Mouse (Mus musculus): ENCODE results near the gene Dcxr. TPM values are rescaled to one million over a fixed set of nuclear protein-coding genes. Genes with fewer than 3 reads are reported as not detected.

Gene Dcxr
- polyA plus RNA-seq, 1 experiment from 2014 or later, result 13.0 TPM

DNA sequence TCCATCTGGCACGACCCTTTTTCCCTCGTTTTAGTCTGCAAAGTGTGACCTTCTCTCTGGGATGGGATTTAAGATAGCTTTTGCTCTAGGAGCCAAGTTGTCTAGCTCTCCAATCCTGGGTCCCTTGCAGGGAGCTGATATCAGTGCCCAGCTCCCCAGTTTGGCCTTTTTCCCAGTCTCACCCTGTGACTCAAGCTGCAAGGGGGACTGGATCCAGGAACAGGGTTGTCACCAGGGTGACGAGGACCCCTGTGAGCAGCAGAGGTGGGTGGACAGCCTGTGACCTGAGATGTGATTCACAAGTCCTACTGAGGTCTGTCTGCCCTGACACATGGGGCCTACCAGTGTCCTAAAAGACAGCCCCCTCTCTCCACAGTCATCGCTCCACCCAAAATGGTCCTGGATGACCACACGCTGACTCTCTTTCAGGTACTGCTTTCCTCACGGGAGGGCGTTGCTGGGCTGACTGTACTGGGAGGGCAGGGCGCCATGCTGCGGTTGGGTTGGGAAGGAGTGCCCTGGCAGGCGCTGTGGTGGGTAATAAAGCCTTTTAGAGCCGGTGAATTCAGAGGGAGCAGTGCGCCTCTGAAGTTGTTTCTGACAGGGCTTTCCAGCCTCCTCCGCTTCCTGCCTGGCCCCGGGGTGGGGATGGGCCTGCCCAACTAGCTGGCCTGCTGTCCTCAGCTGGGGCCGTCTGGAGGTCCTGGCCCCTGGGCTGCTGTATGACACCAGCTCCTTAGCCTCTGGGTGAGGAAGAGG is 23.2 kb downstream of the Dcxr start:
- Histone ChIP-seq H3K9ac (peak overlapping the region; percentile 26), H3K4me2 (no peak overlapping the region), H3K27ac (replicated peaks) (0 out of 2 replicates have a peak overlapping the region, but pooled peaks have one; percentile 23), H3K9me3 (no peaks in the 10 kb centered on the region), H3K27me3 (no peaks in the 10 kb centered on the region), H3K4me3 (no peak overlapping the region), H3K4me1 (replicated peaks) (peaks cover 38% of the 10 kb centered on the region), H3K36me3 (peaks cover 45% of the 10 kb centered on the region)
- no peak for ATAC-seq (ENCODE audit: low read depth)
- WGBS, result 23% methylated on average over 15 of the region's 15 CpGs

GRCm38 (mm10) chr11:120697741-120698140 is 29.3 kb downstream of the Dcxr start:
- Histone ChIP-seq H3K4me1 (replicated peaks) (peaks cover 20% of the 10 kb centered on the region), H3K4me3 (no peak overlapping the region), H3K9me3 (no peaks in the 10 kb centered on the region), H3K27me3 (no peaks in the 10 kb centered on the region), H3K27ac (replicated peaks) (no peak overlapping the region), H3K36me3 (peaks cover 58% of the 10 kb centered on the region), H3K4me2 (no peak overlapping the region), H3K9ac (no peak overlapping the region)
- no peak for ATAC-seq (ENCODE audit: low read depth)
- WGBS, result 63% methylated on average over 10 of the region's 10 CpGs

DNA sequence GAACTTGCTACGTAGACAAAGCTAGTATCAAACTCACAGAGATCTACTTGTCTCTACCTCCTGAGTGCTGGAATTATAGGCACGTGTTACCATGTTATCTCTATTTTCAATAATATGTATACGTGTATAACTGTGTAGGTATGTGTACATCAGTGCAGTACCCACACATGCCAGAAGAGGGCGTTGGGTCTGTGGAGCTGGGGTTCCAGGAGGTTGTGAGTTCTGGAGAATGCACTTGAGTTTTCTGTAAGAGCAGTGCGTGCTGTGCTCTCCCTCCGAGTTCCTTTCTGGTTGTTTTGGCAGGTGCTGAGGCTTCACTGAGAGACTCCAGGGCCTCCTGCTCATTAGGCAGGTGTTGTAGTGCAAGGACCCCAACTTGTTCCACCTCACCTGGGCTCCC is 30.5 kb downstream of the Dcxr start:
- 90% methylated on average over 6 of the region's 6 CpGs for WGBS
- H3K27ac ChIP-seq (replicated peaks), result no peak overlapping the region
- peaks cover 23% of the 10 kb centered on the region for H3K4me1 ChIP-seq (replicated peaks)
- no peaks in the 10 kb centered on the region for H3K27me3 ChIP-seq
- no peak overlapping the region for H3K9ac ChIP-seq
- ATAC-seq (ENCODE audit: low read depth), result no peak
- H3K9me3 ChIP-seq, result no peaks in the 10 kb centered on the region
- H3K4me3 ChIP-seq, result no peak overlapping the region
- H3K36me3 ChIP-seq, result peaks cover 60% of the 10 kb centered on the region
- H3K4me2 ChIP-seq, result no peak overlapping the region

DNA sequence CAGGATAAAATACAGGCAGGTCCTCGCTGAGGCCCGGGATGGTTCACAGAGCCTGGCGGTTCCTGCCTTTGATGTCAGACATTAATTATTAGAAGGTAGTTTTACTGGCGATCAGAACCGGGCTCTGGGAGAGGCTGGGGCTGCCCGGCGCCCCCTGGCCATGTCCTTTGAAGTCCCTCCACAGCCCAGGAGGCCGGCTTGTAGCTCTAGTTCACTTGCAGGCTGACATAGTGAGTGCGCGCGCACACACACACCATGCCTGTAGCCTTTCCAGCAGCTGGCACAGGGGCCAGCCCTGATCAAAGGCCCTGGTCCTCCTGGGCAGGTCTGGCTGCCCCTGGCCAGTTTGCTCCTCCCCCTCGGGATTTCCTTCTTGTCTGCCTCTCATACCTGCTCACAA is 31.4 kb downstream of the Dcxr start:
- H3K4me1 ChIP-seq (replicated peaks), result peaks cover 23% of the 10 kb centered on the region
- H3K27me3 ChIP-seq, result no peaks in the 10 kb centered on the region
- H3K9ac ChIP-seq, result peak overlapping the region; percentile 36; the same call in 1 of the 2 replicates
- no peak overlapping the region for H3K4me3 ChIP-seq
- no peak overlapping the region for H3K4me2 ChIP-seq
- no peaks in the 10 kb centered on the region for H3K9me3 ChIP-seq
- H3K27ac ChIP-seq (replicated peaks), result peak overlapping the region; percentile 73
- ATAC-seq (ENCODE audit: low read depth), result peak; percentile 42
- WGBS, result 12% methylated on average over 12 of the region's 12 CpGs
- H3K36me3 ChIP-seq, result peaks cover 57% of the 10 kb centered on the region

GRCm38 (mm10) chr11:120695184-120695583 is 31.9 kb downstream of the Dcxr start:
- no peaks in the 10 kb centered on the region for H3K9me3 ChIP-seq
- WGBS, result 7% methylated on average over 4 of the region's 4 CpGs
- peaks cover 57% of the 10 kb centered on the region for H3K36me3 ChIP-seq
- H3K4me2 ChIP-seq, result no peak overlapping the region
- H3K27ac ChIP-seq (replicated peaks), result peak overlapping the region; percentile 73; the same call in 1 of the 2 replicates
- peaks cover 23% of the 10 kb centered on the region for H3K4me1 ChIP-seq (replicated peaks)
- H3K9ac ChIP-seq, result peak overlapping the region; percentile 36; the same call in 1 of the 2 replicates
- H3K27me3 ChIP-seq, result no peaks in the 10 kb centered on the region
- peak; percentile 88 for ATAC-seq (ENCODE audit: low read depth)
- H3K4me3 ChIP-seq, result no peak overlapping the region

- H3K36me3 ChIP-seq, result peaks cover 66% of the 10 kb centered on the region
- H3K9ac ChIP-seq, result no peak overlapping the region
- no peaks in the 10 kb centered on the region for H3K9me3 ChIP-seq
- ATAC-seq (ENCODE audit: low read depth), result no peak
- no peak overlapping the region for H3K4me2 ChIP-seq
- H3K4me3 ChIP-seq, result no peak overlapping the region
- H3K27ac ChIP-seq (replicated peaks), result no peak overlapping the region
- 48% methylated on average over 3 of the region's 3 CpGs for WGBS
- H3K27me3 ChIP-seq, result no peaks in the 10 kb centered on the region
- peaks cover 23% of the 10 kb centered on the region for H3K4me1 ChIP-seq (replicated peaks)
These were observed 33.6 kb downstream of the Dcxr start for GRCm38 (mm10) chr11:120693461-120693860.

DNA sequence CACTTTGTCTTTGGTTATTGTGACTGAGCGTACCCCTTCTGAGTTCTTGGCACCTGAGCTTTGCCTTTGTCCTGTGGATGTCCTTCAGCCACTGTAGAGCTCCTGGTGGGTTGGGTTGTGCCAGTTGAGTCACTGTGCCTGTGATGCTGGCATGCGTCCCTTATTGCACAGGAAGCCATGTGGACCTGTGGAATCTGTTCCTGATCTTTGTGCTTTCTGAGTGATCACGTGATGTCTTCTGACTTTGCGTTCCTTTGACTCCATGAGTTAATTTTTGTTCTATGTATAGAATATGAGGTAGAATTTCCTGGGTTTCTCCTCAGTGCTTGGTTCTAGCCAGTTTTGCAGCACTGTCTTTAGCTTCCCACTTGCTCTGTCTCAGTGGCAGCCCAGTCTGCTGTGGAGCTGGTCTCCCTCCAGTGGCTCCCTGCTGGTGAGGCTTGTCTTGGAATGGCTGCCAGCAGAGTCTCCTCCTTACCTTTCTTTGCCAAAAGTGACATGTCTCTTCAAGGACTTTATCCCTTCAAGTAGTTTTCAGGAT is 34.5 kb downstream of the Dcxr start:
- Histone ChIP-seq H3K4me1 (replicated peaks) (peaks cover 23% of the 10 kb centered on the region), H3K9ac (no peak overlapping the region), H3K27me3 (no peaks in the 10 kb centered on the region), H3K4me3 (no peak overlapping the region), H3K27ac (replicated peaks) (no peak overlapping the region), H3K9me3 (no peaks in the 10 kb centered on the region), H3K36me3 (peaks cover 75% of the 10 kb centered on the region), H3K4me2 (no peak overlapping the region)
- ATAC-seq (ENCODE audit: low read depth), result no peak
- 98% methylated on average over 4 of the region's 4 CpGs for WGBS

DNA sequence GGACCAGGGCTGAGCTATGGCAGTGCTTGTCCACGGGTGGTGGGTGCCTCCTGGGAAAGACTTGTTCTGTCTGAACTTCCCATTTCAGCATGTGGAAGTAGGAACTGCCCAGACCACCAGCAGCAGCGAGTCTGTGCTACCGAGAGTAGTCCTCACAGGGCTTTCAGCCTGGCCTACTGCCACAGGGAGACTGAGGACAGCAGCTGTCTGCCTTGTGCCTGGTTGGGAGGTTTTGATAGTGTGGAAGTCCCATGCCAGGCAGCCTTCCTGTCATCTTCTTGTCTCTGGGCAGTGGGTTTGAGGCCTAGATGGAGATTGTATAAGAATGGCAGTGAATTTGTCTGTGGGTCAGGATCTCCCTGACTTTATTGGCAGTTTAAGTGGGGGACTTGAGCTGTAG is 37.7 kb downstream of the Dcxr start:
- Histone ChIP-seq H3K4me1 (replicated peaks) (peaks cover 4% of the 10 kb centered on the region; the same call in 1 of the 2 replicates), H3K9me3 (no peaks in the 10 kb centered on the region), H3K27me3 (no peaks in the 10 kb centered on the region), H3K4me2 (no peak overlapping the region), H3K9ac (no peak overlapping the region), H3K36me3 (peaks cover 83% of the 10 kb centered on the region), H3K27ac (replicated peaks) (no peak overlapping the region), H3K4me3 (no peak overlapping the region)
- 82% methylated on average over 3 of the region's 3 CpGs for WGBS
- no peak for ATAC-seq (ENCODE audit: low read depth)

GRCm38 (mm10) chr11:120686650-120687272 is 40.3 kb downstream of the Dcxr start:
- Histone ChIP-seq H3K4me3 (no peak overlapping the region), H3K4me2 (no peak overlapping the region), H3K4me1 (replicated peaks) (no peaks in the 10 kb centered on the region; the same call in 1 of the 2 replicates), H3K27ac (replicated peaks) (peak overlapping the region; percentile 52; the same call in 1 of the 2 replicates), H3K27me3 (no peaks in the 10 kb centered on the region), H3K9me3 (no peaks in the 10 kb centered on the region), H3K36me3 (peaks cover 76% of the 10 kb centered on the region), H3K9ac (no peak overlapping the region)
- WGBS, result 72% methylated on average over 20 of the region's 20 CpGs
- no peak for ATAC-seq (ENCODE audit: low read depth)

- ATAC-seq (ENCODE audit: low read depth), result no peak
These were observed 42.4 kb downstream of the Dcxr start for GRCm38 (mm10) chr11:120684660-120685059.

DNA sequence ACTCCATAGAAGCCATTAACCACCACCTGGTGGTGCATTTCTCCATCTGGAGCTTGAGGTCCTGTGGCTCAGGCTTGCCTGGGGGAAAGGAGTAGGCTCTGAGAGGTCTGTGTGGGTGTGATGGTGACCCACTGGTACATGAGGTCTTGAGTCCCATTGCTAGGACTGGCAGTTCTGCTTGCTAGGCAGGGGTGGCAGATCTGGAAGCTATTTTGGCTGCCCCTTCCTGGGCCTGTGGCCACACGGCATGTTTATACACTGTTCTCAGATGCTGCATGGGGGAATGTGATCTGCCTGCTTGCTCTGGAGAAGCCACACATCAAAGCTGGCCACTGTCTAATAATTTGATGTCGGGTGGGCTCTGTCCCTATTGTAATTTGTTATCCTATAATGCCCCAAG is 43.0 kb downstream of the Dcxr start:
- Histone ChIP-seq H3K4me1 (replicated peaks) (no peaks in the 10 kb centered on the region; the same call in 1 of the 2 replicates), H3K27me3 (no peaks in the 10 kb centered on the region), H3K9me3 (no peaks in the 10 kb centered on the region), H3K9ac (no peak overlapping the region), H3K4me2 (no peak overlapping the region), H3K36me3 (peaks cover 79% of the 10 kb centered on the region), H3K27ac (replicated peaks) (no peak overlapping the region), H3K4me3 (no peak overlapping the region)
- 90% methylated on average over 2 of the region's 2 CpGs for WGBS
- ATAC-seq (ENCODE audit: low read depth), result no peak

More at GRCm38 (mm10) chr11:120684660-120685059, 42.4 kb downstream of the Dcxr start:
- WGBS, result 93% methylated on average over 2 of the region's 2 CpGs
- H3K4me2 ChIP-seq, result no peak overlapping the region
- H3K27ac ChIP-seq (replicated peaks), result no peak overlapping the region
- no peak overlapping the region for H3K9ac ChIP-seq
- no peaks in the 10 kb centered on the region; the same call in 1 of the 2 replicates for H3K4me1 ChIP-seq (replicated peaks)
- no peaks in the 10 kb centered on the region for H3K9me3 ChIP-seq
- no peak overlapping the region for H3K4me3 ChIP-seq
- peaks cover 79% of the 10 kb centered on the region for H3K36me3 ChIP-seq
- no peaks in the 10 kb centered on the region for H3K27me3 ChIP-seq

DNA sequence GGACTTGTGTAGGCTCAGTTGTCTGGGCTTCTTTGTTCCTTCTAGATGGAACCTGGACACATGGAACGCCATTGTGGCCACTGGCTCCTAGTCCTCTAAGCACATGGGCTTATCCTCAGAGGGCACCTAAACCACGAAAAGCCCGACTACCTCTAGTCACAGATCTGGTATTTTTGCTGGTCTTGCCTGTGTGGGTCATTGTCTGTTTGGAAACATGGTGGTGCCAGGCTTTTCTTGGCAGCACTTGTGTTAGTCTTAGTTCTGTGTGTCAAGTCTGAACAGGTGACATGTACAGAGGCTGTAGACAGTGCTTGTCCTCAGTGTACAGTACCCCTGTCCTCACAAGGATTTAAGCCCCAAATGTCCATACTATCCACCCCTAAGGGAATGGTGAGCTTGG is 43.5 kb downstream of the Dcxr start:
- Histone ChIP-seq H3K4me1 (replicated peaks) (no peaks in the 10 kb centered on the region; the same call in 1 of the 2 replicates), H3K27me3 (no peaks in the 10 kb centered on the region), H3K27ac (replicated peaks) (no peak overlapping the region), H3K9ac (no peak overlapping the region), H3K4me2 (no peak overlapping the region), H3K9me3 (no peaks in the 10 kb centered on the region), H3K36me3 (peaks cover 79% of the 10 kb centered on the region), H3K4me3 (no peak overlapping the region)
- 92% methylated on average over 3 of the region's 3 CpGs for WGBS
- no peak for ATAC-seq (ENCODE audit: low read depth)
